Mouse (Mus musculus) liver, postnatal 0 days (tissue): ENCODE data around the gene Cep126.

ENCODE experiments used
- CTCF ChIP-seq: sonication (generic); IDR thresholded peaks from 2 replicates; pipeline ENCODE4 v1.5.1; 2016; ENCODE audit warnings: antibody characterized with exemption, low read depth
- EP300 ChIP-seq: IDR thresholded peaks from 2 replicates; pipeline ENCODE4 v1.6.1; 2016; ENCODE audit warnings: antibody characterized with exemption, low read depth, mild to moderate bottlenecking

DNA sequence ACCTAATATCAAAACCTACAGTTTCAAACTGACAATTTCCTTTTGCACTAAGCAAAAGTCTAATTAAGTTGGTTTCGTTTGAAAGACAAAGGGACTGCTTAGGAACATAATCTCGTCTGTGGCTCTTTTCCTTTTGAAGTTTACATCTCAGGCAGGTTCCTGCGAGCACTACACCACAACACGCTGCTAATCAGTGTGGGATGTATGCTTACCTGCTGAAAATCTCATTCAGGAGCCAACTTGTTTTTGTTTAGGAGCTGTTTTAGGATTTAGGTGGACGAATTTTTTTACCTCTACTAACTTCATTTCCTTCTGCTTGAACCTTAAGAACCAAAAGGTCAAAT, 91.1 kb downstream of the Cep126 start:
- no peak for TF ChIP-seq CTCF
- no peak for TF ChIP-seq EP300
